Mouse (Mus musculus) adrenal gland (tissue): ENCODE data around the gene Pex26.

Experiments used
- intact Hi-C: fragments of 180-260 bp; cut with DNase I; formaldehyde crosslinking; loops from one replicate; pipeline ENCODE4 v1.15.1; 2025

The Pex26 gene

GRCm38 (mm10) chr6:121228421-121228820 lies 45.0 kb downstream of the Pex26 start:
- intact Hi-C loops, result no loop called here

DNA sequence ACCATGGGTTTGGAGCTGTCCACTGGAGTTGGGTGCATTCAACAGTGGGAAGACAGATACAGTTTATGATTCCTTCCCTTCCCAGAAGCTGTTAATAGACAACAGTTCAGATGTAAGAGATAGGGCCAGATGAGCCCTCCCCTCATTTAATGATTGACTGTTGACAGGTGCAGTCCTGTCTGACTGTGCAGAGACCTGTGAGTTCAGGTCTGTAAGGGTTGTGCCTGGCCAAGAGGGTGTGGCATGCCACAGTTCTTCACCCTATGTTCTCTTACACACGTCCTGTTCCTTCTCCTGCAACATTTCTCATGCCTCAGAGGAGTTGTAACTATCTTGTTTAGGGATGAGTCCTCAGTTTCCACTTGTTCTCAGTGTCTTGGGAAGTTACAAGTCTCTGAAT lies 49.2 kb downstream of the Pex26 start:
- intact Hi-C loops, result no loop called here

GRCm38 (mm10) chr6:121236386-121236785 lies 52.9 kb downstream of the Pex26 start:
- intact Hi-C loops, result no loop called here

GRCm38 (mm10) chr6:121238209-121238608 lies 54.7 kb downstream of the Pex26 start:
- intact Hi-C loops, result no loop called here

DNA sequence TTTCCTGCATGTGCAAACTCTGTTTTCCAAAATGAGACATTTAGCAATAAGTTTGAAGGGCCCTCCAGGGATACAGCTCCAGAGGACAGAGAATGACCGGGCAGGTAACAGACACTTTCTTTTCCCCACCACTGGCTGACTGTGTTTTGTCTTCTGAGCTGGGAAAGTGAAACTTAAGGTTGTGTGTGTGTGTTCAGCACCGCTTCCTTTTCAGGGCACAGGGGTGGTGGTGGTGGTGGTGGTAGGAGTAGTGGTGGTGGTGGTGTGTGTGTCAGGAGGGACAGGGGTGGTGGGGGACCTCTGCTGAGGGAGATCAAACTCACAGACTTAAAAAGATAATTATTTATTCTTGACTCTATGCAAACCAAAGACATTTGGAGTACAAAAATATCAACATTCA lies 58.3 kb downstream of the Pex26 start:
- intact Hi-C loops, result no loop called here

GRCm38 (mm10) chr6:121243161-121243560 lies 59.7 kb downstream of the Pex26 start:
- intact Hi-C loops, result no loop called here

GRCm38 (mm10) chr6:121245127-121246036 lies 61.9 kb downstream of the Pex26 start, which contains the start of gene Usp18:
TSS of gene Usp18 (plus strand) at chr6:121245906.
- intact Hi-C loops, result no loop called here

DNA sequence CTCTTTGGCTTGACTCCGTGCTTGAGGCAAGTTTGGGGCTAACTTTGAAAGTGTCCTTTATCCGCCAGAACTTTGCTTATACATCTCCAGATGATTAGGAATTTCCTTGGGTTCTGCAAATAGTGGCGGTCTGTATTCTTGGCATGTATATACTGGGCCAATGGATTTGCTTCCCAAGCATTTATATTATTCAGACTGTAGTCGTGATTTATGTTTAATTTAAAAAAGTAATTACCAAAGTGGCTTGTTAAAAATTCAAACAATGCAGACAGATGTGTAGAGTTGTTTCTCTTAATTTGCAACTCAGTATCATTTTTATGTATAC lies 62.5 kb downstream of the Pex26 start:
- intact Hi-C loops, result no loop called here
